Mouse (Mus musculus) midbrain, embryonic 16.5 days (tissue): ENCODE data around the gene Ptpn5. TPM values are rescaled to one million over a fixed set of nuclear protein-coding genes. Genes with fewer than 3 reads are reported as not detected.

Experiments used
- ATAC-seq: fragments of 200-750 bp; cut with Nextera tagmentation; 2 replicates; pipeline ENCODE4 v1.8.0; 2017; ENCODE audit warnings: moderate TSS enrichment
- H3K27ac ChIP-seq: fragments of 300-500 bp; sonication (generic); 2 replicates; pipeline ENCODE4 v1.5.1; 2014; ENCODE audit warnings: mild to moderate bottlenecking, low read length, mixed read lengths
- H3K27me3 ChIP-seq: fragments of 300-500 bp; sonication (generic); 2 replicates; pipeline ENCODE4 v1.6.1; 2014; ENCODE audit warnings: low read depth, low read length, mixed read lengths; ENCODE audit not compliant: control insufficient read depth, insufficient read depth
- H3K36me3 ChIP-seq: fragments of 300-500 bp; sonication (generic); 2 replicates; pipeline ENCODE4 v1.6.1; 2014; ENCODE audit warnings: mild to moderate bottlenecking, low read length, moderate library complexity, mixed read lengths; ENCODE audit not compliant: control insufficient read depth, insufficient read depth
- H3K4me1 ChIP-seq: fragments of 300-500 bp; sonication (generic); 2 replicates; pipeline ENCODE4 v1.6.1; 2014; ENCODE audit warnings: mild to moderate bottlenecking, low read length, mixed read lengths; ENCODE audit not compliant: control insufficient read depth, insufficient read depth
- H3K4me2 ChIP-seq: fragments of 300-500 bp; sonication (generic); 2 replicates; pipeline ENCODE4 v1.6.1; 2014; ENCODE audit warnings: mild to moderate bottlenecking, low read length, mixed read lengths
- H3K4me3 ChIP-seq: fragments of 300-500 bp; sonication (generic); 2 replicates; pipeline ENCODE4 v1.5.1; 2014; ENCODE audit warnings: low read depth, mild to moderate bottlenecking, low read length, moderate library complexity, mixed read lengths
- H3K9ac ChIP-seq: fragments of 300-500 bp; sonication (generic); 2 replicates; pipeline ENCODE4 v1.6.1; 2014; ENCODE audit warnings: low read depth, low read length, mixed read lengths
- H3K9me3 ChIP-seq: fragments of 300-500 bp; sonication (generic); replicated peaks from 2 replicates; pipeline ENCODE4 v1.6.1; 2014; ENCODE audit warnings: mild to moderate bottlenecking, low read length, mixed read lengths; ENCODE audit not compliant: control insufficient read depth, poor library complexity, severe bottlenecking
- WGBS: fragments of 180-500 bp; shearing (Covaris S2); extraction: QIAGEN DNeasy Blood & Tissue Kit; methylation state at CpG from one replicate; pipeline ENCODE4 v1.1.7; 2014; 5-methylcytosine and 5-hydroxymethylcytosine counted together
- polyA plus RNA-seq: library from polyadenylated mRNA; unstranded; fragments of >200 nt; fragmentation: Nextera tagmentation; extraction: Ambion mirVana; gene quantifications from 2 replicates; pipeline ENCODE4 v1.2.1, GENCODE M21; 2015

The Ptpn5 gene
- polyA plus RNA-seq, 1 experiment from 2014 or later = 194 TPM

DNA sequence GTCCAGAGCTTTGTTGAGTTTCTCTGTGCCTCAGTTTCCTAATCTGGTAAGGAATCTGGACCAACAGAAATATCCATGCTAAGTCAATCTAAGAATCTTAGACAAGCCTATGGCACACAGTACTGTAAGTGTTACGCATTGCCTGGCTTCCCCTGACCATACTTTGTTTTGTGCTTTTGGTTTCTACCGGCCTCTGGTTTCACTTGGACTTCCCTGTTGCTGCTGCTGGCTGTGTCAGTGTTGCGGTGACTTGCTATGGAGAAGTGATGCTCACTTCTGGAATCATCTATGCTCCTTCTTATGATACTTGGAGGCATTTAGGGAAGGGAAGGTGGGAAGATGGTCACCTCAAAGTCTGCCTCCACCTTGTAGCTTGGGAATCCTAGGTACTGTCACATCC lies 11.5 kb downstream of the Ptpn5 start:
- Histone ChIP-seq H3K36me3 (peaks cover 20% of the 10 kb centered on the region), H3K27me3 (no peaks in the 10 kb centered on the region), H3K4me3 (no peak overlapping the region), H3K9me3 (no peaks in the 10 kb centered on the region), H3K4me2 (no peak overlapping the region), H3K27ac (no peak overlapping the region), H3K4me1 (no peaks in the 10 kb centered on the region), H3K9ac (no peak overlapping the region)
- no peak for ATAC-seq
- WGBS = 94% methylated on average over 3 of the region's 3 CpGs

DNA sequence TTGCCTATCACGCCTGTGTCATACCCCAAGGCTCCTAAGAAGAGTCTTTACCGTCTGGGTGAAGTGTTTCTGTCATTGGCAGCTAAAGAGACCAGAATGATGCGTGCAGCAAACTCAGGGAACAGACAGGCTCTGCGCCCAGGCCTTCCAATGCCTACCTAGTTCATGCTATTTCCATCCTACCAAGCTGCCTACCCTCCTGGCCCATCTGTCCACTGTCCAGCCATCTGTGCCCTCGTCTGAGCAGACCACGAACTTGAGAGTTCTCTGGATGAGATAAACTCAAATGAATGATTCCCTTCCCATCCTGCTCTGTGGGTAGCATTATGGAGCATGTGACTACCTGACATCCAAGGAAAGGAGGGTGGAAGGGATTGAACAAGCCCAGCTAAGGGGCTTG lies 16.8 kb downstream of the Ptpn5 start:
- no peak for ATAC-seq
- no peaks in the 10 kb centered on the region for H3K27me3 ChIP-seq
- H3K36me3 ChIP-seq = peaks cover 17% of the 10 kb centered on the region
- H3K4me3 ChIP-seq = no peak overlapping the region
- 89% methylated on average over 6 of the region's 6 CpGs for WGBS
- H3K9ac ChIP-seq = no peak overlapping the region
- no peak overlapping the region for H3K4me2 ChIP-seq
- no peaks in the 10 kb centered on the region for H3K4me1 ChIP-seq
- no peak overlapping the region for H3K27ac ChIP-seq
- no peaks in the 10 kb centered on the region for H3K9me3 ChIP-seq

DNA sequence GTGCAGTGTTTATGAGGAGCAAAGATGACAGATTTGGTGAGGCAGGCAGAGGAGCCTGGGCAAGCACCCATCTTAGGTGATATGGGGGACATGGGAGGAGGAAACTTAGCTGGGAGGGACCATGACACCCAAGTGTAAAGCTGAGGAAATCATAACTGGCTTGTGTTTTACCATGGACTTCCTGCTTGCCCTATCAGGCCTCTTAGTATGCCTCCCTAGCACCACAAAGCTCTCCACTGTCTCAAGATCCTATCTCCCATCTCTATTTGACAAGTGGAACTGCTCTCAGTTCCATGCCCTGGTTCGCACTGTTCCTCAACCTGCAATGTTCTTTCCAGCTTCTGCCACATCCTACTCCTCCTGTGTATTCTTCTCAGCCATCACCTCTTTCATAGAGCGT lies 18.0 kb downstream of the Ptpn5 start:
- H3K36me3 ChIP-seq = peaks cover 27% of the 10 kb centered on the region
- H3K4me2 ChIP-seq = no peak overlapping the region
- no peak overlapping the region for H3K4me3 ChIP-seq
- no peak overlapping the region for H3K27ac ChIP-seq
- H3K9me3 ChIP-seq = no peaks in the 10 kb centered on the region
- no peaks in the 10 kb centered on the region for H3K27me3 ChIP-seq
- no peak overlapping the region for H3K9ac ChIP-seq
- H3K4me1 ChIP-seq = no peaks in the 10 kb centered on the region
- no peak for ATAC-seq
- 77% methylated on average over 2 of the region's 2 CpGs for WGBS

DNA sequence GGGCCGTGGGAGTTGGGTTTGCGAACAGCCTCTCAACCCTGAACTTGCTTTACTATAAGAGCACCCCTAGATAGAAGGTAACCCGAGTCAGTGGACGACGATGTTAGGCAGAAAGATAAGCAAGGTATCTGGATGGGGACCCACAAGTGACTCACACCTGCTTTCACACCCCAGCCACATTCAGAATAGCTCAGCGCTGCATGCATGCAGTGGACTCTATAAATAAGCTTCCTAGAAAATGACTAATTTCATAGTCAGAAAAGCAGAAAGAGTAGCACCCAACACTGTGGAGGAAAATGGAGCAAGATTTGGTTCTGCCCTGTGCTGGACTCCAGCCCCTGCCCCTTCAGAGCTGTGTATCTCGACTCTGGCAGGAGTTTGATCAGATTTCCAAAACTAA lies 20.1 kb downstream of the Ptpn5 start:
- no peak overlapping the region for H3K27ac ChIP-seq
- no peak overlapping the region for H3K4me3 ChIP-seq
- no peaks in the 10 kb centered on the region for H3K9me3 ChIP-seq
- H3K27me3 ChIP-seq = no peaks in the 10 kb centered on the region
- 87% methylated on average over 7 of the region's 7 CpGs for WGBS
- H3K9ac ChIP-seq = no peak overlapping the region
- no peak for ATAC-seq
- no peaks in the 10 kb centered on the region for H3K4me1 ChIP-seq
- H3K36me3 ChIP-seq = peaks cover 26% of the 10 kb centered on the region
- no peak overlapping the region for H3K4me2 ChIP-seq

DNA sequence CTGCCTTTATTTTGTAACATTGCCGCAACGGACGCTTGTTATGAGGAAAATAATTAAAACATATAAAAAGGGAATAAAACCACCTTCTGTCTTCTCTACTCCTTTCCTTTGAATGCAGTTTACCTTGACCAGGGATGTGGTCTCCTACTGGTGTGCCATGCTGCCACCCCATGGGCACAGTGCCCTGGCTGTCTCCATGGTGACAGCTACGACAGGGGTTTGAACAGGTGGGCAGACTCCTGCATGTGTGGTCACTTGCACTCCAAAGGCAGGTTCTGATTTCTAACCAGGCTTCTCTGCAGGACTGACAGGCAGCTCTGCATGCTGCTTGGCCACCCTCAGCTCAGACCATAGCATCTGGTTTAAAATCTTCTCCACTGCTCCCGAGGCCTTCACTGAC lies 21.4 kb downstream of the Ptpn5 start:
- no peak overlapping the region for H3K4me2 ChIP-seq
- 86% methylated on average over 5 of the region's 5 CpGs for WGBS
- no peaks in the 10 kb centered on the region for H3K4me1 ChIP-seq
- H3K9ac ChIP-seq = no peak overlapping the region
- H3K27ac ChIP-seq = no peak overlapping the region
- ATAC-seq = no peak
- H3K9me3 ChIP-seq = no peaks in the 10 kb centered on the region
- no peak overlapping the region for H3K4me3 ChIP-seq
- peaks cover 25% of the 10 kb centered on the region for H3K36me3 ChIP-seq
- H3K27me3 ChIP-seq = no peaks in the 10 kb centered on the region

DNA sequence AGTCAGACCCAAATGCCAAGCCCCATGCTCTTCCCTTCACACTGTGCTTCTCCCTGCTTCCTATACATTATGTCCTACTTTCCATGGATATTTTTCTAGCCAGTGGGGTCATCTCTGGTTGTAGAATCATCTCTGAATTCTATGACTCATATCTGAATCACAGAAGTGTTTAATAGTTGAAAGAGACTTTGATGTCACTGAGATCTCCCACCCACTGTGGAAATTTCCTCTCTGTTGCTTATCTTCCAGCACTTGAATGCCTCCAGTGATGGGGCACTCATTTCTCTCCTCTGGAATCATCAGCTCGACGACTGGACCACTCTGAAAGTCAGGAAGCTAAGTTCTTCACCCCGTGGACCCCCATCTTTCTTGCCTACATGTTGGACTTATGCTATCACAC lies 22.4 kb downstream of the Ptpn5 start:
- Histone ChIP-seq H3K4me1 (no peaks in the 10 kb centered on the region), H3K9me3 (no peaks in the 10 kb centered on the region), H3K9ac (no peak overlapping the region), H3K4me3 (no peak overlapping the region), H3K4me2 (no peak overlapping the region), H3K27me3 (no peaks in the 10 kb centered on the region), H3K36me3 (peaks cover 22% of the 10 kb centered on the region), H3K27ac (no peak overlapping the region)
- ATAC-seq = no peak
- WGBS = 73% methylated on average over 3 of the region's 3 CpGs

DNA sequence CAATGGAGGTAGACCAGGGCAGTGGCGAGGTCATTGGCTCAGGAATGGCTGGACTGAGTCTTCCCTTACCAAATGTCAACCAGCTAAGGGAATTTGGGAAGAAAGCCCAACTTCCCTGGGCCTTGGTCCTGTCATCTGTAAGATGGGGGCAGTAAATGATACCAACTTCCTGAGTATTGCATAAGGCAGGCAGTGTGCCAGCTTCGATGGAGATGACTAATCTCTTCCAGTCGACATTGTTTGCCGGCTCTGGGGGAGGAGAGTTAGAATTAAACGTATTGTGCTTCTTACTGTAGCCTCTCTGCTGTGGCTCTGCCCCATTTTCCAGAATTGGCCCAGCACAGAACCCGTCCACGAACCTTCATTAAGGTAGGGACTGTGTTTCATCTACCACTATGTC lies 23.0 kb downstream of the Ptpn5 start:
- Histone ChIP-seq H3K4me3 (no peak overlapping the region), H3K4me2 (no peak overlapping the region), H3K9ac (no peak overlapping the region), H3K36me3 (peaks cover 22% of the 10 kb centered on the region), H3K27ac (no peak overlapping the region), H3K4me1 (no peaks in the 10 kb centered on the region), H3K9me3 (no peaks in the 10 kb centered on the region), H3K27me3 (no peaks in the 10 kb centered on the region)
- no peak for ATAC-seq
- WGBS = 80% methylated on average over 7 of the region's 7 CpGs

DNA sequence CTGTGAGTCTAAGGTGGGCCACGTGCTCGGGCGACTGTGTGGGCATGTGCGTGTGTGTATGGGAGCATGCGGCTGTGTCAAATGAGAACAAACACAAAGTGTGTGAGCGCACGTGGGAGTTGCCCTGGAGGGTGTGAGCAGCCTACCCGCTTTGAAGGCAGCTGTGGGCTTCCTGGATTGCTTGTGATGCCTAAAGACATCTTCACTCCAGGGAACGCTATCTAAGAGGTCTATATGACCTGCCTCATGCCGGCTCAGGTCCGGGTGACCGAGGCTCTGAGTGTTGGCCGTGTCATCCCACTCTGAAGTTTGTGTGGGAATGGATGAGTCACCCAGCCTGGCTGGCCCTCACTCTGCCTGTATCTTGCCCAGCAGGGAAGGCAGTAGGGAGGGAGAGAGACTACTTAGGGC lies 24.7 kb downstream of the Ptpn5 start:
- Histone ChIP-seq H3K9ac (no peak overlapping the region), H3K4me1 (no peaks in the 10 kb centered on the region), H3K27ac (no peak overlapping the region), H3K9me3 (no peaks in the 10 kb centered on the region), H3K36me3 (peaks cover 25% of the 10 kb centered on the region), H3K27me3 (no peaks in the 10 kb centered on the region), H3K4me2 (no peak overlapping the region), H3K4me3 (no peak overlapping the region)
- 89% methylated on average over 13 of the region's 13 CpGs for WGBS
- ATAC-seq = no peak

DNA sequence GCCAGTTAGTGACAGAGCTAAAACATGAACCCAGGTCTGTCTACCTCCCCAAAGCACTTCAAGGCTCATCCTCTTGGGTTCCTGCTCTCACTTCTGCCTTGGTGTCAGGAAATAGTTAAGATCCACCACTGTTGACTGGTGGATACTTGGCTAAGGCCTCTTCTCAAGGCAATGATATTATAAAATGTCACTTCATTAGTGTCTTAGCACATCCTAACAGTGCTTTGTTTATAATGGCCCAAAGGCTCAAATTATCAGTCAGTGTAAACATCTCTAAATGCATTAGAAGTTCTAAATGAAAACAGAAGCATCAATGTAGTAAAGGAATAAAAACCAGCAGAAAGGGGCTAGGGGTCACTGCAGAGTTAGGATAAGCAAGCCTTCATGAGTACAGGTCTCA lies 26.5 kb downstream of the Ptpn5 start:
- Histone ChIP-seq H3K4me3 (no peak overlapping the region), H3K9me3 (no peaks in the 10 kb centered on the region), H3K27ac (no peak overlapping the region), H3K4me2 (no peak overlapping the region), H3K9ac (no peak overlapping the region), H3K36me3 (peaks cover 23% of the 10 kb centered on the region), H3K27me3 (no peaks in the 10 kb centered on the region), H3K4me1 (no peaks in the 10 kb centered on the region)
- ATAC-seq = no peak
